Mouse (Mus musculus) heart, embryonic 13.5 days (tissue): ENCODE results near the gene Foxj3. TPM values are rescaled to one million over a fixed set of nuclear protein-coding genes. Genes with fewer than 3 reads are reported as not detected.
A peak's percentile ranks its signal among the peaks of the same experiment; 100 is the strongest.
"Not testable (repeated sequence)": the region's sequence is repeated elsewhere in the genome, so short reads cannot be mapped to it uniquely, and the experiment has no call there.

Experiments
- ATAC-seq: fragments of 200-750 bp; cut with Nextera tagmentation; 2 replicates; pipeline ENCODE4 v1.8.0; 2017; ENCODE audit warnings: moderate TSS enrichment; ENCODE audit not compliant: insufficient number of reproducible peaks, low FRiP score, low TSS enrichment; ENCODE audit errors: extremely low read depth
- H3K27ac ChIP-seq: fragments of 300-500 bp; sonication (generic); replicated peaks from 2 replicates; pipeline ENCODE4 v1.5.1; 2015; ENCODE audit warnings: moderate library complexity, mild to moderate bottlenecking, inconsistent platforms
- H3K27me3 ChIP-seq: fragments of 300-500 bp; sonication (generic); replicated peaks from 2 replicates; pipeline ENCODE4 v1.6.1; 2015; ENCODE audit warnings: mild to moderate bottlenecking, inconsistent platforms
- H3K36me3 ChIP-seq: fragments of 300-500 bp; sonication (generic); 2 replicates; pipeline ENCODE4 v1.6.1; 2015; ENCODE audit warnings: mild to moderate bottlenecking, inconsistent platforms
- H3K4me1 ChIP-seq: fragments of 300-500 bp; sonication (generic); 2 replicates; pipeline ENCODE4 v1.6.1; 2015; ENCODE audit warnings: inconsistent platforms
- H3K4me2 ChIP-seq: fragments of 300-500 bp; sonication (generic); 2 replicates; pipeline ENCODE4 v1.6.1; 2015; ENCODE audit warnings: inconsistent platforms, mild to moderate bottlenecking, moderate library complexity
- H3K4me3 ChIP-seq: fragments of 300-500 bp; sonication (generic); 2 replicates; pipeline ENCODE4 v1.5.1; 2015; ENCODE audit warnings: moderate library complexity, mild to moderate bottlenecking, inconsistent platforms
- H3K9ac ChIP-seq: fragments of 300-500 bp; sonication (generic); 2 replicates; pipeline ENCODE4 v1.6.1; 2015; ENCODE audit warnings: inconsistent platforms, mild to moderate bottlenecking, moderate library complexity
- H3K9me3 ChIP-seq: fragments of 300-500 bp; sonication (generic); 2 replicates; pipeline ENCODE4 v1.6.1; 2016; ENCODE audit warnings: inconsistent platforms
- WGBS: fragments of 180-500 bp; shearing (Covaris S2); methylation state at CpG from one replicate; pipeline ENCODE4 v1.1.7; 2015; ENCODE audit warnings: mixed read lengths; 5-methylcytosine and 5-hydroxymethylcytosine counted together
- polyA plus RNA-seq: library from polyadenylated mRNA; unstranded; fragments of >200 nt; fragmentation: Nextera tagmentation; extraction: Ambion mirVana; gene quantifications from 2 replicates; pipeline ENCODE4 v1.2.1, GENCODE M21; 2015

Foxj3 gene
- polyA plus RNA-seq, 1 experiment from 2014 or later, result 19.1 TPM

DNA sequence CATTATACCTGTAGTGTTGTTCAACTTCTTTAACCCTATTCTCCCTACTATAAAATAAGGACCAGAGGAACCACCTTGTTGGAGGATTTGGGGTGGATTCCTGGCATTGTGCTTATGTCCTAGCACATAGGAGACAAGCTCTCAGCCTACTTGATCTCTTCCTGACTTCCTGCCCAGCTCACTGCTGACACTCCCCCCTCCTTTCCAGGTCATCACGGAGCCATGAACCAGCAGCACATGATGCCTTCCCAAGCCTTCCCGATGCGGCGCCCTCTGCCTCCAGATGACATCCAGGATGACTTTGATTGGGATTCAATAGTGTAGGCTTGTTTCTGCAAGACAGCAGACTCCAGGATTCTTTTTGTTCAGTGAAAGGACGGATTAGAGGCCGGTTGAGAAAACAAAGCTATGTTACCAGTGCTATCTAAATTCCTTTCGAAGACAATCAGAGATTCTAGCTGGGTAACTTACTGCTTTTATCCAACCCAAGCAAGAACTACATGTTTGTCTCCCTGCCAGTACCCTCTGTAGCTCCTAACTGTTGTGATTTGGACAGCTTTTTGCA lies 89.4 kb downstream of the Foxj3 start:
- Histone ChIP-seq H3K27ac (peak overlapping the region; percentile 50; the same call in 1 of the 2 replicates), H3K9ac (peak overlapping the region; percentile 16; the same call in 1 of the 2 replicates), H3K36me3 (peaks cover 74% of the 10 kb centered on the region), H3K27me3 (no peaks in the 10 kb centered on the region), H3K4me3 (no peak overlapping the region), H3K4me2 (no peak overlapping the region), H3K9me3 (no peaks in the 10 kb centered on the region), H3K4me1 (peaks cover 33% of the 10 kb centered on the region)
- ATAC-seq, result no peak
- 49% methylated on average over 7 of the region's 7 CpGs for WGBS

DNA sequence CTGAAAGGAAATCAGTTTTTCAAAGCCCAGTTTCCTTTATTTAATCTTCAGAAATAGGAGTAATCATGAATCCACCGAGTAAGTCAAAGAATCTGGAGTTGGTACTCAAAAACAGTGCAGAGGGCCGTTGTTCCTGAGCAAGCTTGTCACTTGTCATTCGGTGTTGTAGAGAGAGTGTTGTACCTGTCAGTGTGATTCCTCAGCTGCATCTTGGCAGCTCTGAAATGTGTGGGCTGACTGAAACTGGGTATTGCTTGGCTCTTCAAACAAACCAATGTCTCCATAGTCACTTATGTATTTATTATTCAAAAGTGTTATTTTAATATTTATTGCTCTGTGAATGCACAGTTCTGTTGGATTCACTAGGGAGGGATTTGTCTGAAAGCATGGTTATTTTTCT lies 90.1 kb downstream of the Foxj3 start:
- H3K9me3 ChIP-seq, result no peaks in the 10 kb centered on the region
- peak overlapping the region; percentile 63 for H3K27ac ChIP-seq
- H3K4me3 ChIP-seq, result no peak overlapping the region
- no peaks in the 10 kb centered on the region for H3K27me3 ChIP-seq
- H3K36me3 ChIP-seq, result peaks cover 66% of the 10 kb centered on the region
- no peak for ATAC-seq
- H3K4me2 ChIP-seq, result no peak overlapping the region
- H3K4me1 ChIP-seq, result peaks cover 40% of the 10 kb centered on the region
- WGBS, result 55% methylated on average over 3 of the region's 3 CpGs
- H3K9ac ChIP-seq, result peak overlapping the region; percentile 37; the same call in 1 of the 2 replicates

DNA sequence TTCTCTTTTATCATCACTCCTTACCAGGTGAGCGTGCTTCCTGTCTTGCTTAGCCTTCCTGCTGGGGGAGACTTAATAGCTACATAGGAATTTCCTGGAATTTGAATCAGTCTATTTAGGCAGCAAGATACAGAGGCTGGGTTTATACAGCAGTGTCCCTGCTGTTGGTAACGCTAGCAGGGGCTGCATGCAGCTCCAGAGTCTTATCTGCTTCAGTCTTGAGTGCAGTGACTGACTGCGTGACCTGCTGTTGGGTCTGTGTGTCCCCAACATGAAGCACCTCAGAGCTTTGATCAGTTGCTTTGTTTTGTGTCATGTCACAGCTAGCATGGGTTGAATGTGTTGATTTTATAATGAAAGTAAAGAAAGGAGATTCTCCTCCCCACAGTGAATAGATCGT lies 90.5 kb downstream of the Foxj3 start:
- WGBS, result 45% methylated on average over 4 of the region's 4 CpGs
- peaks cover 62% of the 10 kb centered on the region for H3K36me3 ChIP-seq

DNA sequence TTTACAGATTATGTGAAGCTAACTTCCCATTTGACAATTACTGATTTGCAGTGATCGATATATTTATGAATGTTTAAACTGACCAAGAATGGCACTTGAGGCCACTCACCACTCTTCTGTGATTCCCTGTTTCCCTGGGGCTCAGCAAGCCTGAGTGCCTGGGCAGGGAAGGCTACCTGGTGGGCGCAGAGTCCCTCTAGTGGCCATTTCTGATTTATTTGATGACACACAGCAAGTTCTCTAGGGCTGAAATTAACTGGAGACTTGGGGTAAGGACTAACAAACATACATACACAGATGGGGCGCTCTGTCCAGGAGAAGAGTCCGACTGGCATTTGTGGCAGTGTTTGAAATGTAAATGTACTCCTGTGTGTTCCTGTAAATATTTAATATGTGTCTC lies 91.6 kb downstream of the Foxj3 start:
- Histone ChIP-seq H3K36me3 (peaks cover 52% of the 10 kb centered on the region), H3K4me1 (peaks cover 55% of the 10 kb centered on the region)
- H3K4me3 ChIP-seq, H3K27ac ChIP-seq, H3K9ac ChIP-seq, H3K9me3 ChIP-seq, ATAC-seq, H3K4me2 ChIP-seq, H3K27me3 ChIP-seq: not testable (repeated sequence)
- 73% methylated on average over 4 of the region's 4 CpGs for WGBS

More for the DNA sequence above, 90.5 kb downstream of the Foxj3 start:
- no peak for ATAC-seq
- H3K27ac ChIP-seq, result peak overlapping the region; percentile 63
- peak overlapping the region; percentile 37 for H3K9ac ChIP-seq
- no peak overlapping the region for H3K4me2 ChIP-seq
- H3K4me3 ChIP-seq, result no peak overlapping the region
- no peaks in the 10 kb centered on the region for H3K27me3 ChIP-seq
- H3K9me3 ChIP-seq, result no peaks in the 10 kb centered on the region
- H3K4me1 ChIP-seq, result peaks cover 45% of the 10 kb centered on the region

DNA sequence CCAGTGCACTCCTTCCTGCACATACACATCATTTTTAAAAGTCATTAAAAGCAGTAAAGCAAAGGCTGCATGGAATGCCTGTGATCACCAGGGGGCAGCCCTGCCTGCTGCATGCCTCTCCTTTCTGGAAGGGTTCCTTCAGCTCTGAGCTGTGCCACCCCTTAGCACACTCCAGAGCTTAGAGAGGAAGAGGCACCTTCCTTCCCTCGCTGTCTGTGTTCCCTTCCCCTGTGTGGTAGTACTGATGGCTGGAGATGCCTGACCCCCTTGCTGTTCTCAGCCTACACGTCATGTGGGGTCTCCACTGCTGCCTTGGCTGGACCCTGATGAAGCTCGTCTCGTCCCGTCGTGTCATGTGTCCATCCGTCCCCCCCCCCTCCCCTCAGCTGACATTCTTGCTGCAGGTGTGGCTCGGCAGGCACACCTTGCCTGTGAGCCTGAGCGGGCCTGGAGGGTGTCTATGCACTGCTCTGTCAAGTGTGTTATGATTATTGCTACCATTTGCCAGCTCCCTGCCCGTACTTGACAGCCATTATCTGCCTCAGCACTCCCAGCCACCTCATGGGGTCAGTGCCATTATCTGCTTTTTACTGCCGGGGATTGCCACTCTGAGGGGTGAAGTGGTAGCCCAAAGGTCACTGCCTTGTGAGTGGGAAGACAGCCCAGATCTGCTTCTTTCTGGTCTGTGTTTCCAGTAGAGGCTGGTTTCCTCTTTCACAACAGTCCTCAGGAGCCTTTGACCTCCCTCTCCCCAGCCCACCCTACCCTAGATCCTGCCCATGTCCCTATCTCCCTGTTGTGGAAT lies 94.5 kb downstream of the Foxj3 start:
- Histone ChIP-seq H3K9ac (peak overlapping the region; percentile 62), H3K4me1 (peaks cover 74% of the 10 kb centered on the region), H3K4me3 (no peak overlapping the region), H3K27ac (peak overlapping the region; percentile 74), H3K36me3 (peaks cover 27% of the 10 kb centered on the region), H3K4me2 (no peak overlapping the region), H3K9me3 (no peaks in the 10 kb centered on the region), H3K27me3 (no peaks in the 10 kb centered on the region)
- WGBS, result 33% methylated on average over 11 of the region's 11 CpGs
- ATAC-seq, result peak; percentile 30; the same call in 1 of the 2 replicates

DNA sequence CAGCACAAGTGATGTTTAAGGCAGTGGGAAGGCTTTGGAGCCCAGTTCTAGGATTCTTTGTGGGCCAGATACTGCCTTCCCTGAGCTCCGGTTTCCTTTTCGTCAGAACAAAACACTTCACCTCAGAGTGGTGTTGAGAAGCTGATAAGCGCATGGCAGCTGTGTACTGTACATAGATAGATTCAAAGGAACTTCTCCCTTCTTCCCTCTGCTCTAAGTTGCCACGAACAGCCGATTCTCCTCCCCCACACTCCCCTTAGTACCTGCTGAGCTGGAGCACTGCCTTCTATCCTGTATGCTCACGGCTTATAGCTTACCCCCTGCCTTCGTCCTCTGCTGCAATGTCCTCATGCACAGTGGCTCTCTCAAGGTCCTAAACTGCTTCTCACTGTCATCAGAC lies 95.9 kb downstream of the Foxj3 start:
- ATAC-seq, result no peak
- Histone ChIP-seq H3K4me1 (peaks cover 71% of the 10 kb centered on the region), H3K36me3 (peaks cover 21% of the 10 kb centered on the region), H3K27ac (peak overlapping the region; percentile 74), H3K9me3 (no peaks in the 10 kb centered on the region), H3K27me3 (no peaks in the 10 kb centered on the region), H3K4me2 (0 out of 2 replicates have a peak overlapping the region, but pooled peaks have one; percentile 3), H3K9ac (peak overlapping the region; percentile 62; the same call in 1 of the 2 replicates), H3K4me3 (no peak overlapping the region)
- WGBS, result 19% methylated on average over 7 of the region's 7 CpGs

DNA sequence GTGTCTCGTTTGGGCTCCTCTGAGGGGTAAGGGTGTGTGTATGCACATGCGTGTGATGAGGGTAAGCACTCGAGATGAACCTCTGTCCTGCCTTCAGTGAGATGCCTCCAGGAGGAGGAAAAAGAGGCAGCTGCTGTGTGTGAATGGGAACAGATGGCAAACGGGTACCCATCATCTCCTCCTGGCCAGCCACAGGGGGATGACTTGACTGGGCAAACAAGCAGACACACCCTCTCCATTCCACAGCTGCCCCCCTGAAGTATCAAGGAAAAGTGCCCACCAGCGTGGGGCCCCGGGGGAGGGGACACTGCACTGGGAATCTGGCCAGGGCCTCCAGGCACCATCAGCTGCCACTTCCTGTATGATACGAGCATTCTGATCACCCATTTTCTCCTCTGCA lies 96.5 kb downstream of the Foxj3 start:
- H3K36me3 ChIP-seq, result peaks cover 21% of the 10 kb centered on the region
- ATAC-seq, result no peak
- peak overlapping the region; percentile 62; the same call in 1 of the 2 replicates for H3K9ac ChIP-seq
- peaks cover 70% of the 10 kb centered on the region for H3K4me1 ChIP-seq
- no peak overlapping the region for H3K4me3 ChIP-seq
- no peaks in the 10 kb centered on the region for H3K27me3 ChIP-seq
- peak overlapping the region; percentile 74 for H3K27ac ChIP-seq
- WGBS, result 41% methylated on average over 7 of the region's 7 CpGs
- H3K4me2 ChIP-seq, result no peak overlapping the region
- H3K9me3 ChIP-seq, result no peaks in the 10 kb centered on the region

DNA sequence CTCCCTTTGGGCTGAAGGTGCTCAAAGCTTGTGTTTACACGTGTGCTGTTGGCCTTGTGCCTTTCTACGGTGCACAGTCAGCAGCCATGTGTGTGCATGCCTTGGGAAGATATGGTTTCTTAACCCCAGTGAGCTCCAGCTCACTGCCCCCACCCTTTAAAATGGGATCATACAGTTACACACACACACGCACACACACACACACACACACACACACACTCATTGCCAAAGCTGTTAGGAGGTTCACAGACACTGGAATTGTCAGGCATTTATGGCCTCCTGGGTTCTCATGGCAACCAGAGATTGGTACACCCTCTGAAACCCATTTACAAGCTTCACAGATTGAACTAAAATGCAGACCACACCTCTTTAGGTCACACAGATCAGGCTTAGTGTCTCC lies 97.1 kb downstream of the Foxj3 start:
- ATAC-seq, result no peak
- Histone ChIP-seq H3K4me1 (peaks cover 70% of the 10 kb centered on the region), H3K4me2 (no peak overlapping the region), H3K27ac (peak overlapping the region; percentile 74; the same call in 1 of the 2 replicates), H3K4me3 (no peak overlapping the region), H3K36me3 (peaks cover 19% of the 10 kb centered on the region), H3K9ac (no peak overlapping the region), H3K27me3 (no peaks in the 10 kb centered on the region), H3K9me3 (no peaks in the 10 kb centered on the region)
- WGBS, result 82% methylated on average over 3 of the region's 3 CpGs

DNA sequence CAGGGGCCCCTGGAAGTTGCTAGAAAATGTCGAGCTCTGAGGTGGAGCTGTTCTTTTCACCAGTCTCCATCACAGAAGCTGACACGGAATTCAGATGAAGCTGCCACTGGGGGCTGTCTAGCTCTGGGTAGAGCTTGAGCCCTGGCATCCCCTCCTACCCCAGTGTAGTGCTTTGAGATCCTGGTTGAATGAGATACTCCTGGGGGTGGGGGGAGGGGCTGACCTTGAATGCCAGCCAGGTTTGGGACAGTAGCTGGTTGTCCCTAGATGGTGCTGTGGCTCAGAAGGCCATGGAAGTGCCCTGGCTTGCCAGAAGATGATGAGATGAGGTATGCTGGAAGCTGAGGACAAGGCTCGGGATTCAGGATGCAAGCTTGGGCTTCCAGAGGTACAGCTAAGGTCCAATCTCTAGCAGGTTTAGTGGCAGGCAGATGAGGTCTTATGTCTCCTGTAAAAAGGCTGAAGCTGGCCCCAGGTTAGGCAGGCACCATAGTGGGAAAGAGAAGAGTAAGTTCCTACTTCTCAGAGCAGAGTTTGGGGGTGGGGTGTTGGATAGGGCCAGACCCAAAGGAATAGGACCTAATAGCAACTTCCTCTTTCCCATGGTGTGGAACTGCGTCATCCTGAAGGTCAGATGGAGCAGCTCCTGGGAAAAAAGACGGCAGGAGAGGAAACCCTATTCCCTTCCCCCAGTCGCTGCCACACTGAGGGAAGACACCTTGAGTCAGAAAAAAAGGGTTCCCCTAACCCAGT lies 98.3 kb downstream of the Foxj3 start:
- H3K4me1 ChIP-seq, result peaks cover 70% of the 10 kb centered on the region
- ATAC-seq, result no peak
- H3K9ac ChIP-seq, result no peak overlapping the region
- no peak overlapping the region for H3K4me2 ChIP-seq
- no peaks in the 10 kb centered on the region for H3K9me3 ChIP-seq
- no peak overlapping the region for H3K4me3 ChIP-seq
- WGBS, result 59% methylated on average over 6 of the region's 6 CpGs
- H3K27ac ChIP-seq, result peak overlapping the region; percentile 50
- H3K27me3 ChIP-seq, result no peaks in the 10 kb centered on the region
- peaks cover 8% of the 10 kb centered on the region for H3K36me3 ChIP-seq

DNA sequence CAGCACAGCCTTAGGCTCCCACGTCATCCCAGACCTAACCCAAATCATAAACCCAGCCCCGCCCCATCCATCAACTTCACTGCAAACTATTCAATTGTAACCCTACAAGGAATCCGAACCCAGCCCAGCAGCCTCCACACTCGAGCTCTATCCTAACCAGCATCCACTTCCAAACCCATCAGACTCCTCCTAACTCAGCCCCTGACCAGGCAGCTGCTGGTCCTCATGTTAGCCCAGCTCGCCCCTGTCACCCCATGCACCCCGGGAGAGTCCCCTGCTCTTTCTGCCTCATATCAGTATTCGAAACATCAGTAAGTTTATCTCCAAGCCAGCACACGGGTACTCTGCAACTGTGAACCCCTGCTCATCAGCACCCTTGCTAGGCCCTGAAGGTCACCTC lies 98.9 kb downstream of the Foxj3 start:
- H3K27ac ChIP-seq, result 0 out of 2 replicates have a peak overlapping the region, but pooled peaks have one; percentile 50
- ATAC-seq, result no peak
- H3K36me3 ChIP-seq, result peaks cover 3% of the 10 kb centered on the region; the same call in 1 of the 2 replicates
- peaks cover 67% of the 10 kb centered on the region for H3K4me1 ChIP-seq
- no peak overlapping the region for H3K4me2 ChIP-seq
- H3K27me3 ChIP-seq, result no peaks in the 10 kb centered on the region
- WGBS, result 62% methylated on average over 8 of the region's 8 CpGs
- no peak overlapping the region for H3K4me3 ChIP-seq
- no peaks in the 10 kb centered on the region for H3K9me3 ChIP-seq
- H3K9ac ChIP-seq, result no peak overlapping the region

DNA sequence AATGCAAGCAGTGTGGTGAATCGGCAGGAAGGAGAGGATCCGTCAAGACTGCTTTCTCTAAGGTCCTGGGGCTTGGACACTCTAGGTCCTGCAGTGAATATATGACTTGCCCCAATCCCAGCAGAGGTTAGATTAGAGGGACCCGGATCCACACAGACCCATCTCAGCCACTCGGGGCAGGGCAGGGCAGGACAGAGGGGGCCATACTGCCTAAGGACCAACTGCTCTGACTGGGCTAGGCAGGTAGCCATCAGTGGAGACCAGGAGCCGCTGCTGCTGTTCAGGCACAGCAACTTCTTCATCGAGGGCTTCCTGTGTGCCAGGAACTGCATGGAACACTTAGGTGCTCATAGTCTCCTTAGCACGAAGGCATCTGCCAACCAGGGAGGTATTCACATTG lies 99.9 kb downstream of the Foxj3 start:
- no peak for ATAC-seq
- Histone ChIP-seq H3K4me1 (peaks cover 57% of the 10 kb centered on the region), H3K9ac (no peak overlapping the region), H3K27me3 (no peaks in the 10 kb centered on the region), H3K36me3 (no peaks in the 10 kb centered on the region), H3K9me3 (no peaks in the 10 kb centered on the region), H3K27ac (0 out of 2 replicates have a peak overlapping the region, but pooled peaks have one; percentile 39), H3K4me2 (no peak overlapping the region), H3K4me3 (no peak overlapping the region)
- 74% methylated on average over 7 of the region's 7 CpGs for WGBS
